Mouse (Mus musculus) adrenal gland, postnatal 25 days (tissue): ENCODE measurements around the gene Map3k6. TPM values are rescaled to one million over a fixed set of nuclear protein-coding genes. Genes with fewer than 3 reads are reported as not detected.

Experiments
- DNase-seq: peaks from one replicate; pipeline ENCODE4 v3.0.0; 2021; ENCODE audit warnings: mixed read lengths
- total RNA-seq: library from RNA; stranded (reverse); gene quantifications from 2 replicates; pipeline ENCODE4 v1.2.3, GENCODE M21; 2021

The Map3k6 gene
- total RNA-seq, 1 experiment from 2014 or later = 15.7 TPM

DNA sequence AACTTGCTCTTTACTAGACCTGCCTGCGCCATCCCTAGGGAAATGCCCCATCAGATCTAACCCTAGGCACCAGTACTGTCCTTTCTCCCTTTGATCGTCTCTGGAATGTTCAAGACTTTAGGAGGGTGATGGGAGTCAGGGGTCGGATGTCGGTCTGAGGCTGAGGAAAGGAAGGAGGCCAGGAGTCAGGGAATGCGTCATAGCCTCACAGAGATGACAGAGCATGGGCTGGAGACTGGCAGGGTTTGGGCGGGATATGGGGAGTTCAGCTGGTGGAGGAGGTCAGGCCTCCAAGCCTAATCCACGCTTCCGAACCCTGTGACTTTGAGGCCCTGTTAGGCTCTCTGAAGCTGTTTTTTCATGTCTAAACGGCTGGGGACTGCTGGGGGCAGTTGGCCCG is 27.0 kb upstream of the Map3k6 start:
- no peak for DNase-seq

DNA sequence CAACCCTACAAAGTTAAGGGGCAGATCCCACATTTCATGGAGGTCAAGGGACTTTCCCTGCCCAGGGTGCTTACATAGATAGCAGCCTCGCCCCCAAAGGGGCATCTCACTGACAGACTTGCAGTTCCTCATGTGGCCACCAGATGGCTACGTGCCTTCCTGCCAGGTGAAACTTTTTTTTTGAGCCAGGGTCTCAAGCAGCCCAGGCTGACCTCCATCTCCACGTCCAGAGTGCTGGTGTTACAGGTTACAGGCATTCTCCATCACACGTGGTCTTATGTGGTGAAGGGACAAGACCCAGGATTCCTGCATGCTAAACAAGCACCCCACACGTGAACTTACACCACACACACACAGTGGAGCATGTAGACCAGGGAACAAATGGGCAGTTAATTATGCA is 23.0 kb upstream of the Map3k6 start:
- peak; percentile 53 for DNase-seq

DNA sequence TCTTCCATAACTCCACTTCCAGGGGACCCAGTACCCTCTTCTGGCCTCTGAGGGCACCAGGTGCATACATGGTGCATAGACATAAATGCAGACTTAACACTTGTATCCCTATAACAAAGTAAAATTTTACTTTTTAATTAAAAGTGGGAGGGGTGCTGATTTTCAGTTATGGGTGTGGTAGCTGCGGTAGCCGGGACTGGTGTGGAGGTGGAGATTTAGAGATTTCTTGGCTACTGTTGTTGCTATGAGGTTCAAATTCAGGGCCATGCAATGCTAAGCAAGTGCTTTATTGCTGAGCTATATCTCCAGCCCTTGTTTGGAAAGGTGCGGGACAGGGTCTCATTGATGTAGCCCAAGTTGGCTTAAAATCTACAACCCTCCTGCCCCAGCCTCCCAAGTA is 21.9 kb upstream of the Map3k6 start:
- no peak for DNase-seq

DNA sequence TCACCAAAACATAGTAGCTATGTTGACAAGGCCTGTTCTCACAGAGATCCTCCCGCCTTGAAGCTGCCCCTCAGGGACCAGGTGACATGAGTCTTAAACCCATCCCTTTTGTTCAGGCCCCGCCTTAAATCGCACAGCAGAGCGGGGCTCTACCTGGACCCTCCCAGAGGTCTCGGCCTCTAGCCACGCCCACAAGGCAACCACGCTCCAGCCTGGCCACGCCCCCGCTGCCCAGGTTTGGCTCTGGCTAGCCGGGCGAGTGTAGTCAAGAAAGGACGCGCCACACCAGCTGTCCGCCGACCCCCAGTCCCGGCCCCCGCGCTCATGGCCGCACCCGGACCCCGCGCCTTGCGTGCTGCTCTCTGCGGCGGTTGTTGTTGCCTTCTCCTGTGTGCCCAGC is 20.0 kb upstream of the Map3k6 start:
- DNase-seq = no peak

DNA sequence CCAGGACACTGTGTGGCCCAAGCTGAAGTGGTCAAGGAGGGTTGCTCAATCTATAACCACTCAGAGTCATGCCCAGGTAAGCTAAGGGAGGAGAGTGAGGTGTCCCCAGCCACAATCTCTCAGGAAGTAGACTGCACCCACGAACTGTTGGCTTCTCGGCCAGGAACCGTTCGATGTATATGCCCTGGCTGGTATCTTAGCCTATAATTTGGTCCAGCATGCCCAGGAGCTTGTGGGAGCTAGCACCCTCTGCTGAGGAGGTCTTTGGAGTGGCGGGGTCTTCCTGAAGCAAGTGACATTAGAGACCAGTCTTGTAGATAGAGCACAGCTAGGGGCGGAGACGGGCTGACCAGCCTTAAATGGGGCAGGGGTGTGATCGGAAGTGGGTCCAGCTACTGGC is 18.9 kb upstream of the Map3k6 start:
- DNase-seq = no peak

DNA sequence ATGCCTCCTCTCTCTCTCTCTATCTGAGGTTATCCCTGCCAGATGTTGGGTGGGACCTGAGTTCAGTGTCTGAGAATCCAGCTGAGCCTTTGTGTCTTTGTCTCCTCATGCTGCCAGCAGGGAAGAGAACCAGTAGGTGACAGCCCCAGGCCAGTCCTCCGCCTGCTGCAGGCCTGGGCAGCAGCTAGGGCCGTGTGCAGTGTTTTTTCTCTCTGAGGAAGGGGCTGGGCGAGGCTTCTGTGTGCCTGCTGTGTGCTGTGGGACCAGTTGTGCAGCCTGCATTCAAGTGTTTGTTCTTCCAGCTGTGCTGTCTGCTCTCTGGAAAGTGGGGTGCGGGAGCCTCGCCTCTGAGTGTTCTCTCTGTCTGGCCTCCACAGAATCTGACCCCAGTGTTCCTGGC is 16.7 kb upstream of the Map3k6 start:
- no peak for DNase-seq

DNA sequence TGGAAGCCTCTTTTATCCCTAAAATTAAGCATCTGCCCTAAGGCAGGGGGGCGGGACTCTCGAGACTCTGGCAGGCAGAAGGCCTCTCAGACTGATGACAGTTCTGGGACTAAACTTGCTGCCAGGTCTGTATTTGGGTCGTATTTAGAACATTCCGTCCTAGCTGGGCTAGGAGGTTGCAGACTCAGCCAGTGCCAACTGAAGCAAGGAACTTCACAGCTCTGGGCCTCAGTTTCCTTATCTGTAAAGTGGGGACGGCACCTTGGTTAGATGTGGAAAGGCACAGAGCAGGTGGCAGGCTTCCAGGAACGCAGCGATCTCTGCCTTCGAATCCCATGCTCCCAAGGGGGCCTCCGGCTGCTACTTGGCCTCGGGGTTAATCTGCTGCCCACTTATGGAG is 14.5 kb upstream of the Map3k6 start:
- no peak for DNase-seq

DNA sequence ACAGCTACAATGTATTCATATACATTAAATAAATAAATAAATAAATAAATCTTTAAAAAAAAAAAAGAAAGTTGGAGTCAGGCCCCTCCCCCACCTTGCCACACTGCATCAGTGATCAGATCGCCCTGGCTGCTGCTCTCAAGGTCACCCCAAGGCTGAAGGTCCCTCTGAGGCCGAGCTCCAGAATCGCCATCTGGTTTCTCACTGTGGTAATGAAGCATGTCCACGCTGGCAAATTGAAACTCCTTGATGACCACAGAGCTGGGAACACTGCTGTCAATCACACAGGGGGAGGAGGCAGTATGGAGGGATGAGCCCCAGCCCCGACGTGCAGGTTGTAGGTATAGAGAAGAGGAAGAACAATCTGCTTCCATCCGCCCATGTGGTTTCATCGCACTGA is 13.0 kb upstream of the Map3k6 start:
- peak; percentile 42 for DNase-seq

DNA sequence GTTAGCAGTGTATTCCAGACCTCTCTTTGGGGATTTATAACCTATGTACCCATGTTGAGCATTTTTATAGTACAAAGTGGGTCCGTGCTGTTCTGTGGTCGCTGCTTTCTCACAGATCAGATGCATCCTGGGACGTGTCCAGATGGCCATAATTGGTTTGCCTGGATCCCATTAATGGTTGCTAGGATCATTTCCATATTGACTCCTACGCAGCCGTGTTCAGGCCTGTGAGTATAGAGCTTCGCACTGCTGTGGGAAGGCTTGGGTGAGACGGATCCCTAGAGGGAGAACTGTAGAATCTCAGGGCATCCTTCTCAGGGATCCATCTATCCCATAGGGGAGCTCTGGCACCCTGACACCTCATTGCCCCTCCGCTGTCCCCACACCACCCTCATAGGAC is 11.0 kb upstream of the Map3k6 start:
- no peak for DNase-seq

DNA sequence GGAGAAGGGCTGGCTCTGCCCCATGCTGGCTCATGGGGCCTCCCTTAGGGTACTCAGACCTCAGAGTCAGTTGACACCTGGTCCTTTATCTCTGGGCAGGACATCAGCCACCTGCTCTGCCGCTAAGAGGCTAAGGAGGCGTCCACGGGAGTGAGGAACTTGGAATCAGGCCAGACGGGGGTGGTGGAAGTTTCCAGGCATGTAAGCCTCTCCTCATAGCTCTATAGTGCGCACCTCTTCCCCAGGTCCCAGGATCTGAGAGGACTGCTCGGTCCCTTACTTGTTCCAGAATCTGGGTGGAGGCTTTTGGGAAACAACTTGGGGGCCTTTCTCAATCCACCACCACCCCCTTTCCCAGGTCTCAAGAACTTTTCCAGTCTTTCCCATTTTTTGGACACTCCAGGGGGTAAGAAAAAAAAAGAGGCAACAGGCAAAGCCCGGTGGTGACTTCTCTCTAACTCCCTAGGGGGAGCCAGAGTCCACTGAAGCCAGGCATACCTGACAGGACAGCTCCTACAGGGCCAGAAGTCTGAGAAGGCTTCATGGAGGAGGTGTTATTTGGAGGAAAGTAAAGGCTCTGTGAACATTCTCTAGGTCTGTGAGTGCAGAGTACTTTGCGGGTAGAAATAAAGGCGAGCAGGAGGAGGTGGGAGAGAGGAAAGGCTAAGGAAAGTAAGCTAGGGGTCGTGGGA is 7.2 kb upstream of the Map3k6 start:
- peak; percentile 49 for DNase-seq

DNA sequence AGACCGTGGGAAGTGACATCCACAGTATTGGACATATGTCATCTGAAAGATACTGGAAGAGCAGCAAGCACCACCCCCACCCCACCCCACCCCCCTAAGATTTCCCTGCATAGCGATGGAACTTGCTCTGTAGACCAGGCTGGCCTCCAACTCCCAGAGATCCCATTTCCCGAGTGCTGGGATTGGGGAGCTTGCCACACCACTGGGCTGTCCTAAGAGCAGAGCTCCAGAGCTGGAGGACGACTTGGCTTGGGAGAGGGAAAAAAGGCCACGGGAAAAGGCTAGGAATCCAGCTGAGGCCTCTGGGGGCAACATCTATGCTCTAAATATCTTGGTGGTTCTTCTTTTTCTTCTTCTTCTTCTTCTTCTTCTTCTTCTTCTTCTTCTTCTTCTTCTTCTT is 5.8 kb upstream of the Map3k6 start:
- no peak for DNase-seq

DNA sequence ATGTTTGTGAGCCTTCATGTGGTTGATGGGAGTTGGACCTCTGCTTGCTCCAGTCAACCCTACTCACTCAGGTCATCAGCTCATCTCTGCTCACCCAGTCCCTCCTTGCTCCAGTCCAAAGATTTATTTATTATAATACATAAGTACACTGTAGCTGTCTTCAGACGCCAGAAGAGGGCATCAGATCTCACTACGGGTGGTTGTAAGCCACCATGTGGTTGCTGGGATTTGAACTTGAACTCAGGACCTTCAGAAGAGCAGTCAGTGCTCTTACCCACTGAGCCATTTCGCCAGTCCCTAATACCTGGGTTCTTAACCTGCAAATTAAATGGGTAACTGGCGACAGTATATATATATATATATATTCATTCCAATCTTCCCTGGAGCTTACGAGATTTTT is 5.2 kb upstream of the Map3k6 start:
- DNase-seq = no peak

DNA sequence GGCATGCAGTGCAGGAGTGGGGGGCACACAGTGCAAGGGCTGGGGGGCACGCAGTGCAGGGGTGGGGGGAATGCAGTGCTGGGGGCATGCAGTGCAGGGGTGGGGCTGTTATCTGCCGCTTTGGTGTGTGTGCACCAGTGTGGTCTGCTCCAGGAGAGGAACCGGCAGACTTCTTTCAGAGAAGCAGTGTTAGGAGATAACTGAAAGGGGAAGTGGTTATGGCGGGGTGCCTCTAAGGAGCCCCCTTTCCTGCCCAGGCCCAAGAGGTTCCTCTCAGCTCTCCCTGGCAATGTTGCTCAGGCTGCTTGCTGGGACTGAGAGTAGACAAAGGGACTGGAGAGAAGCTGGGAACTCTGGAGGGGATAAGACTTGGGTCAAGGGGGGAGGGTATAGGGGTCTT is 2.7 kb upstream of the Map3k6 start:
- no peak for DNase-seq

DNA sequence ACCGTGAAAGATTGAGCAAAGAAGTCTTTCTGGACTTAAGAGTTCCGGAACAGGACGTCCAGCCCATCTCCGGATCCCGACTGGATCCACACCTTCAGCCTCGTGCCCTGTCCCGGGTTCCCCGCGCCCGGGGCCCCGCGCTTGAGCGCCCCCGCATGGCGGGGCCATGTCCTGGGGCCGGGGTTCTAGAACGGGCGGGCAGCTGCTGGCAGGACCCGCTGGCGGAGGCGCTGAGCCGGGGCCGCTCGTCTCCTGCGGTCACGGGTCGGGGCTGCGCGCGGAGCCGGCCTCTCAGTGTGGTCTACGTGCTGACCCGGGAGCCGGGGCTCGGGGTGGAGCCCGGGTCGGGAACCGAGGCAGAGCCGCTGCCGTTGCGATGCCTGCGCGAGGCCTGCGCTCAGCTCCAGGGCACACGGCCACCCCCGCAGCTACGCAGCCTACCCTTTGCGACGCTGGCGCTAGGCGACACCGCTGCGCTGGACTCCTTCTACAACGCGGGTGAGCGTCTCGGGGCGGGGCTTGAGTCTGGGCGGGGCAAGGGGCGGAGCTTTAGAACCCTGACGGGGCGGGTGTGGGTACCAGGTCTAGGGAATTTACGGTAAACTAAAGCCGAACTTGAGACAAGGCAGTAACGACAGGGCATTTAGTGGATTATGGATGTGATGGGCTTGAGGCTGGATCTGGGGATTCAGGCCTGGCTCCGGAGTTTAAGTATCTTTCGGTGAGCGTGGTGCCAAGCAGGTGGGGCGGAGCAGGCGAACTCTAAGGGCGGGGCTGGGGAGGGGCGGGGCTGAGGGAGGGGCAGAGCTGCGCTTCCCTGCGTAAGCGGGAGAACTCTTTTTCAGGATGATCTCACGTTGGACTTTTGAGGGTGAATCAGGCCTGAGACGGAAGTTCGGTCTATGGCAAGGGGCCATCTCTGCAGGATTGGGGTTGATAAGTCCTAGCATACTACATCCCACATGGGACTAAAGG is 603 bp downstream of the Map3k6 start:
- peak; percentile 94 for DNase-seq

DNA sequence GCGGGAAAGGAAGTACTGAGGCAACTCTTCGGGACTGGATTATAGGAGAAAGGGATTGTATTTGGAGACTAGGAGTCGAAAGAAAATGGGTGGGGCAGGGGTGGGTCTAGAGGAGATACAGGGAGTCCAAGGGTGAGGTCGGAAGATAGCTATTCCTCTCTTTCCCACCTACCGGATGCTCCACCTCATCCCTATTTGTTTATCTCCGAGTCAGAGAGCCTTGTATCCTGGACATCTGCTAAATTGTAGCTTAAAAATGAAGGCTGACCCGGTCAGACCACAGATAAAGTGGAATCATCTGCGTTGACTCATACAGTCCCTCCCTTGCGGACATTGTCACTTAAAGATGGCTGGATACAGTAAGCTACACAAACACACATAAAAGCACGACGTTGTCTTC is 1.3 kb downstream of the Map3k6 start:
- no peak for DNase-seq

DNA sequence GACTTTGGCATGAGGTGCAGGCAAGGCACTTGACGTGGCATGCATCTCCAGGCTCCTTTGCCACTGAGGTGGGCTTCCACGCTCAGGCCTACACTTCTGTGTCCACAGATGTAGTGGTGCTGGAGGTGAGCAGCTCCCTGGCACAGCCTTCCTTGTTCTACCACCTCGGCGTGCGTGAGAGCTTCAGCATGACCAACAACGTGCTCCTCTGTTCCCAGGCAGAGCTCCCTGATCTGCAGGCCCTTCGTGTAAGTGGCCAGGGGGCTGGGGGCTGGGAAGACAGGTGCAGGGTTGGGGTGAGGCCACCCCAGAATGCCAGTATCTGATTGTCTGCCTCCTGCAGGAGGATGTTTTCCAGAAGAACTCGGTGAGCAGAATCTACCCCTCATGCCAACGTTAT is 2.1 kb downstream of the Map3k6 start:
- DNase-seq = no peak

DNA sequence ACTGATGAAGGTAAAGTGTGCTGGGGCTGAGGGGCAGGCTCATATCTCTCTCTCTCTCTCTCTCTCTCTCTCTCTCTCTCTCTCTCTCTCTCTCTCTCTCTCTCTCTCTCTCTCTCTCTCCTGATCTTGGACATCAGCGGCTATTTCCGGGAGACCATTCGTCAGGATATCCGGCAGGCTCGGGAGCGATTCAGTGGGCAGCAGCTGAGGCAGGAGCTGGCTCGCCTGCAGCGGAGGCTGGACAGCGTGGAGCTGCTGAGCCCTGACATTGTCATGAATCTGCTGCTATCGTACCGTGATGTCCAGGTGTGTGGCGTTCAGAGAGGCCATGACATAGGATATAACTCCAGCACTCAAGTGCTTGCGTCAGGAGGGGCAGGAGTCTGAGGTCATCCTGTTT is 2.9 kb downstream of the Map3k6 start:
- no peak for DNase-seq

DNA sequence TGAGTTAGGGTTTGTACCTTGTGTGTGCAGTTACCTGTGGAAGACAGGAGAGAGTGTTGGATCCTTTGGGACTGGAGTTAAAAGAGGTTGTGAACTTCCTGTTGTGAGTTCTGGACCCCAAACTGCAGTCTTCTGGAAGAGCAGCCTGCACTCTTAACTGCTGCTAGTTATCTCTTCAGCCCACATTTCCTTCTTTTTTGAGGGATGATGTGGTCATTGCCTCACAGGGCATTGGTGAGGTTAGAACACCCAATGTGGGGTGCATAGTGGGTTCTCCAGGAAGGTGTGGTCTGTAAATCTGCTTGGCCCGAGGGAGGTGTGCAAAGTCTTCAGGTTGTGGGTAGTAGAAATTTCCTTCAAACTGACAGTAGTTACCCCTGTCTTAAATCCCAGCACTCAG is 3.7 kb downstream of the Map3k6 start:
- no peak for DNase-seq

DNA sequence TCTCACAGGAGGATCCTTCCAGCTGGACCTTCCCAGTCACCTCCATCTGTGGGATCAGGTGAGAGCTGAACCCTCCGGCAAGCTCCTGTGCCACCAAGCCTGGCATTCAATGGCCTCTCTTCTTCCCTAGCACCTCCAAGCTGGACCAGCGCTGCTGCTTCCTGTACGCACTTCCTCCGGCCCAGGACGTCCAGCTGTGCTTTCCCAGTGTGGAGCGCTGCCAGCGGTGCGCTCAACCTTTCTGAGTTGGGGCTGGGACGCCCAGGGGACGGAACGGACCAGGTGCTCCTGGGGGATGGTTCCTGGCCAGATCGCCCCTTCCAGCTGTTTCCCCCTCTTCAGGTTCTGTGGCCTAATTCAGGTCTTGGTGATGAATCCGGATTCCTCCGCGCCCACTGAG is 6.5 kb downstream of the Map3k6 start:
- DNase-seq = no peak

DNA sequence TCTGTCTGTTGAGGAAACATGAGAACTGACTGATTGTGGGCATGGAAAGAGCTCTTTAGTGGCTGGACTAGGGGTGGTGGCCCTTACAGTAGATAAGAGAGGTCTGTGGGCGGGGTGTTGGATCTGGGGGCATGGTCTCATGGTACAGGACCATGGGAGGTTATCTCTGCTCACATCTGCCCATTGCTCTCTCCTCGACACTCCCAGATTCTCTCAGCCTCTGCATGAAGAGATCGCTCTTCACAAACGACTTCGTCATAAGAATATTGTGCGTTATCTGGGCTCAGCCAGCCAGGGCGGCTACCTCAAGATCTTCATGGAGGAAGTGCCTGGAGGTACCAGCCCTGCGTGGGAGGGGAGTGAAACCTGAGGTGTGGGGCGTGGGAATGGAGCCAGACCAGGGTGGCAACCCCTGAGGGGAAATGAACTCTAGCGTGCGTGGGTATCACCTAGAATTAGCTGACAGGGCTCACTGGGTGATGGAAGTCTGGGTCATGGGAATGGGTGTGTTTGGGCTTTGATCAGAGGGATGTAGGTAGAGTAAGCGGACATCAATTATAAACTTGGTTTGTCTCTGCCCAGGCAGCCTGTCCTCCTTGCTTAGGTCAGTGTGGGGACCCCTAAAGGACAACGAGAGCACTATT is 7.3 kb downstream of the Map3k6 start:
- no peak for DNase-seq

DNA sequence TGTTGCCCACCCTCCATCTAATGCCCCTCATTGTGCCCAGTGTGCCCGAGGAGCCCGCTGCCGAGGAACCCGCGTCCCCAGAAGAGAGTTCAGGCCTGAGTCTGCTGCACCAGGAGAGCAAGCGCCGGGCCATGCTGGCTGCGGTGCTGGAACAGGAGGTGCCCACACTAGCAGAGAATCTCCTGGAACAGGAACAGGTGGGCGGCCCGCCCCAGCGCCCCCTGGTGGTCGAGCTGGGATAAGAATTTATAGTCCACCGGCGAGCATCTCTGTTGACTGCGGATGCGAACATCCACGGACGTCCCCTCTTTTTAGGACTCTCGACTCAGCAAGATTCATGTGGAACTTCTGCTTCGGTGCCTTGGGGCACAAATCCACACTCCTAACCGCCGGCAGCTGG is 10.0 kb downstream of the Map3k6 start:
- DNase-seq = peak; percentile 81

DNA sequence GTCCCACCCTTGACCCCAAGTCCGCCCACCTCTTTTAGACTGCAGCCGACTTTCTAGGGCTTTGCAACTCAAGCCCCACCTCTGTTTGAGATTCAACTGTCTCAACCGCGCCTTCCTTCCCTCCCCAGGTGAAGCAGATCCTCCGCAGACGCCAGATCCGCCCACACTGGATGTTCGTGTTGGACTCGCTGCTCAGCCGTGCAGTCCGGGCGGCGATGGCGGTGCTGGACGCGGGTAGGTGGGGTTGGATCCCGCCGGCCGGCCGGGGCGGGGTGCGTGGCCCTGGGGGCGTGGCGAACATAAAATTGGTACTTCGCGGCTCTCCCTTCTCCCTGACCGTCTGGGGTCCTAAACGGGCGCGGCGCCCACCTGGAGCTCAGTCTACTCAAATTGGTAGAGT is 10.6 kb downstream of the Map3k6 start:
- DNase-seq = peak; percentile 35

DNA sequence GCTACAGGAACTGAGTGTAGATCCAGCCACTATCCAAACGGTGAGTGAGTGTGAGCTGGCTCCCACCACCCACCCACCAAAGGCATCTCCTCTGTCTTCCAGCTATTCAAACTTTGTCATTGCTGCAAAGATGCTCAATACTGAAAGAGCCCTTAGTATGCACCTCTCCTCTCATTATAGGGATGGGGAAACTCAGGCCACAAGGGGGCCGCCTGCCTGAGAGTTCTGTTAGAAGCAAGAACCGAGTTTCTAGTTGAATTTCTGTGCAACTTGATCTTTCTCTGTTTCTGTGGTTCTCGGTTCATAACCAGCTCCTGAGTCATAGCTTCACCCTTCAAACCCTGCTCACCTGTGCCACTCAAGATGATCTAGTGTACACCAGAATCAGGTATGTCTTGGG is 11.5 kb downstream of the Map3k6 start:
- DNase-seq = no peak
